Mouse (Mus musculus): ENCODE measurements around the gene 6030468B19Rik. TPM values are rescaled to one million over a fixed set of nuclear protein-coding genes. Genes with fewer than 3 reads are reported as not detected.

The 6030468B19Rik gene
- polyA plus RNA-seq, 1 experiment from 2014 or later: 0.19 TPM

DNA sequence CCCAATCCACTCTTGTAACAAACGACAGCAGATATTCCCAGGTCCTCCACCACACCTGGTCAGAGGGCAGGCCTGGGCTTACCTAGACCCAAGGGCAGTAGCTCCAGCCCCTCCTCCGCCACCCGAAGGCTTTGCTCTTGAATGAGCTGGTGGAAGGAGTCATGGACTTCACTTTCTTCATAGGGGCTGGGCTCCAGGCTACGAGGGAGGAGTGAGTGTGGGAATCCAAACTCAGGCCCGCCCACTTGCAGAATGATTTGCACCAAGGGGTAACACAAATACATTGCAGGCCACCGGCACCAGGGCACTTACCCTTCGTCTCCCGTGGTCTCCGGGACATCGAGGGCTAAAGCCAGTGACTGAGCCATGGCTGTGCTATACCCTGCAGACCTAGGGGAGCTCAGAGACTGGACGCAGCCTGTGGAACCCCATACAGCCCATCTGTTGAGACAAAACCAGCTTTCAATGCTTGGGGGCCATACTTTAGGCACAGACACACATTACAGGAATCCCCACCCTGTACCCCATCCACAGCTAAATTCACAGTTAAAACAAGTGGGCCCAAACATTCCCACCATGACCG lies 18.5 kb upstream of the 6030468B19Rik start:
- WGBS: 57% methylated on average over 12 of the region's 12 CpGs
- no peaks in the 10 kb centered on the region for H3K9me3 ChIP-seq (ENCODE audit: control insufficient read depth, low read length)
- peaks cover 46% of the 10 kb centered on the region for H3K36me3 ChIP-seq (ENCODE audit: control insufficient read depth, insufficient read depth, low read length)
- no peaks in the 10 kb centered on the region for H3K27me3 ChIP-seq (ENCODE audit: control insufficient read depth, insufficient read depth, low read length)
- peak overlapping the region; percentile 100 for H3K4me2 ChIP-seq (ENCODE audit: low read length)
- H3K4me1 ChIP-seq (ENCODE audit: control insufficient read depth in 2 of 2, insufficient read depth in 2 of 2, low read length in 2 of 2): peaks cover 29 to 37% of the 10 kb centered on the region in 2 experiments
- no peak for ATAC-seq (ENCODE audit: insufficient number of reproducible peaks, insufficient read depth, low FRiP score, low read depth)
- H3K27ac ChIP-seq (replicated peaks in 1 of 2; ENCODE audit: control insufficient read depth in 1 of 2, insufficient read depth in 1 of 2, low read depth in 2 of 2, low read length in 2 of 2): peak overlapping the region; percentile 88 to 94
- peak overlapping the region; percentile 51 to 60 for H3K4me3 ChIP-seq (ENCODE audit: control insufficient read depth in 1 of 2, insufficient read depth in 1 of 2, low read depth in 1 of 2, low read length in 2 of 2)
- peak overlapping the region; percentile 85 for H3K9ac ChIP-seq (ENCODE audit: low read length)

DNA sequence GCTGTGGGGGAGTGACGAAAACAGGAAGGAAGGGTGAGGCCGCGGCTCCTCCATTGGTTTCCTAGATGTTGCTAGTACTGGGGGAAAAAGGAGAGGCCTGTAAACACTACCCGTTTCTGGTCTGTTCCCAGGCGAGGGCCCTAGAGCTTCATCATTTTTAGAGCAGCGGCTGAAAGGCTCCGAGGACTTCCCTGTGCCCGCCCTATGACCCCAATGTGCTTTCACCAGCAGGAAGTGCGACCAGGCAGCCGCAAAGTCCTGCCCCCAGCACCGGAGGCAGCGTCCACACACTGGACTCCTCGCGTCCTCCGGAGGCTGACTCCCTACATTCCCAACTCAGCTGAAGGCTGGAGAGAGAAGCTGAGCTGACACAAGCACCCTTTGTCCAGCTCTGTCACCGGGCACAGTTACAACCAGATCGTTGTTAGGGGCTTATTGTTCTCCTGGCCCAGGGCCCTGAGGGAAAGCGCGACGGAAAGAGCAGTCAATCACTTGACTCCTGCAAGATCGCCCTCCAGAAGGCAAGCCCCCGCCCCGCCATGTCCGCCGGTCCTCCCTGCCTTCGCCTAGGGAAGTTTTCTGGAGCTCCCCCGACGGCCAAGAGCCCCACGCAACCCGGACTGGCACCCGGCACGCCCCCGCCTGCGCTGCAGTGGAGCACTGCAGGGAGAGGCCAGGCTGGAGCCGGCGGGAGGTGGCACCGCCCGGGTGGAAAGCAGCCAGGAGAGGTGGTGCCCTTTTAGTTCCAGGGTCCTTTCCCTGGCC lies 17.8 kb upstream of the 6030468B19Rik start:
- Histone ChIP-seq H3K4me3 (ENCODE audit: control insufficient read depth in 1 of 2, insufficient read depth in 1 of 2, low read depth in 1 of 2, low read length in 2 of 2) (peak overlapping the region; percentile 51 to 60), H3K27ac (replicated peaks in 1 of 2; ENCODE audit: control insufficient read depth in 1 of 2, insufficient read depth in 1 of 2, low read depth in 2 of 2, low read length in 2 of 2) (peak overlapping the region; percentile 88 to 94), H3K27me3 (ENCODE audit: control insufficient read depth, insufficient read depth, low read length) (no peaks in the 10 kb centered on the region), H3K9ac (ENCODE audit: low read length) (peak overlapping the region; percentile 85), H3K4me2 (ENCODE audit: low read length) (peak overlapping the region; percentile 100), H3K9me3 (ENCODE audit: control insufficient read depth, low read length) (no peaks in the 10 kb centered on the region), H3K4me1 (ENCODE audit: control insufficient read depth in 2 of 2, insufficient read depth in 2 of 2, low read length in 2 of 2) (peaks cover 29 to 37% of the 10 kb centered on the region in 2 experiments), H3K36me3 (ENCODE audit: control insufficient read depth, insufficient read depth, low read length) (peaks cover 39% of the 10 kb centered on the region)
- WGBS: 4% methylated on average over 38 of the region's 38 CpGs
- ATAC-seq (ENCODE audit: insufficient number of reproducible peaks, insufficient read depth, low FRiP score, low read depth): peak; percentile 7; the same call in 1 of the 2 replicates

DNA sequence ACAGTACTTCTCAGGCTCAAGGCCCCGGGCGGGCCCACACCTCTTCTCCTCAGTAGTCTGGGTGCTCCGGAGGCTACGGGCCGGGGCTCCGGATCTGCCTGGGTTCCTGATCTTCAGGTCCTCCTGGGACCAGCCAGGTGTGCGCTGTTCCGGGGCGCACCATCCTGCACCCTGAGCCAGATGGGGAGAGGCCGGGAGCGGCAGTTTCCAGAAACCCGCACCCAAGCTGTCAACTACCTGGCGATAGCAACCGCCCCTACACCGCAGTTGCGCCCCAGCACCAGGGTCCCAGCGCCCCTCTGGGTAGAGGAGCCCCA lies 17.3 kb upstream of the 6030468B19Rik start:
- Histone ChIP-seq H3K27me3 (ENCODE audit: control insufficient read depth, insufficient read depth, low read length) (no peaks in the 10 kb centered on the region), H3K27ac (replicated peaks in 1 of 2; ENCODE audit: control insufficient read depth in 1 of 2, insufficient read depth in 1 of 2, low read depth in 2 of 2, low read length in 2 of 2) (peak overlapping the region; percentile 88 to 94), H3K4me2 (ENCODE audit: low read length) (peak overlapping the region; percentile 100), H3K36me3 (ENCODE audit: control insufficient read depth, insufficient read depth, low read length) (peaks cover 33% of the 10 kb centered on the region), H3K9ac (ENCODE audit: low read length) (peak overlapping the region; percentile 85), H3K9me3 (ENCODE audit: control insufficient read depth, low read length) (no peaks in the 10 kb centered on the region), H3K4me3 (ENCODE audit: control insufficient read depth in 1 of 2, insufficient read depth in 1 of 2, low read depth in 1 of 2, low read length in 2 of 2) (peak overlapping the region; percentile 51 to 60), H3K4me1 (ENCODE audit: control insufficient read depth in 2 of 2, insufficient read depth in 2 of 2, low read length in 2 of 2) (peaks cover 29 to 37% of the 10 kb centered on the region in 2 experiments)
- ATAC-seq (ENCODE audit: insufficient number of reproducible peaks, insufficient read depth, low FRiP score, low read depth): peak; percentile 3; the same call in 1 of the 2 replicates
- WGBS: 1% methylated on average over 17 of the region's 17 CpGs

DNA sequence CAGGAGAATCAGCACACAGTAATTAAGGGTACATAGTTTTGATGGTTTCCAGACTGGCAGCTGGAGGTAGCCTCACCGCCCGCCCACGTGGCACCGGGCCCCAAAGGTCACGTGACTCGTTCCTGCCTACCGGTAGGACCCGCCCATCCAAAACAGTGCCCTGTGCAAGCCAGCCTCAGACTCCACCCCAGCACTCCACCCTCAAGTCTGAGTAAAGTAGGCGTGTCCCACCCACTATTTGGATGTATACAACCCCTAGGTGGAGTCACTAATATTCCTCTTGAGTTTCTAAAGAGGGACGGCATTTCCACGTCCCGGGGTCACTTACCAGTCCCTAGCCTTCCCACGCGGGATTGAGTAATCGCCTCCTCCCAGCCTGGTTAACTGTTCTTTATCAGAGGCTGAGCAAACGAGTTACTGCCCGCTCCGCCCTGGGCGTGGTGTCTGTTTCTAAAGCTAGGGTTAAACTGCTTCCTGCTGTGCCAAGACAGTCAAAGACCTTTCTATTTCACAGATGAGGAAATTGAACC lies 16.8 kb upstream of the 6030468B19Rik start:
- Histone ChIP-seq H3K4me3 (ENCODE audit: control insufficient read depth in 1 of 2, insufficient read depth in 1 of 2, low read depth in 1 of 2, low read length in 2 of 2) (peak overlapping the region; percentile 51 to 60), H3K9ac (ENCODE audit: low read length) (peak overlapping the region; percentile 85), H3K4me2 (ENCODE audit: low read length) (peak overlapping the region; percentile 100), H3K9me3 (ENCODE audit: control insufficient read depth, low read length) (no peaks in the 10 kb centered on the region), H3K27ac (replicated peaks in 1 of 2; ENCODE audit: control insufficient read depth in 1 of 2, insufficient read depth in 1 of 2, low read depth in 2 of 2, low read length in 2 of 2) (peak overlapping the region; percentile 88 to 94), H3K27me3 (ENCODE audit: control insufficient read depth, insufficient read depth, low read length) (no peaks in the 10 kb centered on the region), H3K4me1 (ENCODE audit: control insufficient read depth in 2 of 2, insufficient read depth in 2 of 2, low read length in 2 of 2) (peaks cover 29 to 37% of the 10 kb centered on the region in 2 experiments), H3K36me3 (ENCODE audit: control insufficient read depth, insufficient read depth, low read length) (peaks cover 29% of the 10 kb centered on the region)
- whole genome bisulfite sequencing: 1% methylated on average over 19 of the region's 19 CpGs
- ATAC-seq (ENCODE audit: insufficient number of reproducible peaks, insufficient read depth, low FRiP score, low read depth): peak; percentile 72

GRCm38 (mm10) chr11:117781199-117781821 lies 16.1 kb upstream of the 6030468B19Rik start:
- ATAC-seq (ENCODE audit: insufficient number of reproducible peaks, insufficient read depth, low FRiP score, low read depth): no peak
- H3K4me3 ChIP-seq (ENCODE audit: control insufficient read depth in 1 of 2, insufficient read depth in 1 of 2, low read depth in 1 of 2, low read length in 2 of 2): peak overlapping the region; percentile 51 to 60
- H3K9me3 ChIP-seq (ENCODE audit: control insufficient read depth, low read length): no peaks in the 10 kb centered on the region
- H3K9ac ChIP-seq (ENCODE audit: low read length): peak overlapping the region; percentile 85
- peak overlapping the region; percentile 74 to 94 for H3K27ac ChIP-seq (replicated peaks in 1 of 2; ENCODE audit: control insufficient read depth in 1 of 2, insufficient read depth in 1 of 2, low read depth in 2 of 2, low read length in 2 of 2)
- H3K36me3 ChIP-seq (ENCODE audit: control insufficient read depth, insufficient read depth, low read length): peaks cover 22% of the 10 kb centered on the region
- WGBS: 8% methylated on average over 18 of the region's 18 CpGs
- H3K4me2 ChIP-seq (ENCODE audit: low read length): peak overlapping the region; percentile 100
- H3K27me3 ChIP-seq (ENCODE audit: control insufficient read depth, insufficient read depth, low read length): no peaks in the 10 kb centered on the region
- peaks cover 29 to 37% of the 10 kb centered on the region in 2 experiments for H3K4me1 ChIP-seq (ENCODE audit: control insufficient read depth in 2 of 2, insufficient read depth in 2 of 2, low read length in 2 of 2)

GRCm38 (mm10) chr11:117781993-117782704 lies 15.3 kb upstream of the 6030468B19Rik start, which contains the start of the genes Tmc8 and Tmc6:
Gene Tmc8 (plus strand): TSS chr11:117782076.
Gene Tmc6 (minus strand): TSS chr11:117782198.
- H3K9me3 ChIP-seq (ENCODE audit: control insufficient read depth, low read length): no peaks in the 10 kb centered on the region
- peak within 1 kb of the TSS; percentile 74 to 94 for H3K27ac ChIP-seq (replicated peaks in 1 of 2; ENCODE audit: control insufficient read depth in 1 of 2, insufficient read depth in 1 of 2, low read depth in 2 of 2, low read length in 2 of 2)
- 29% methylated on average over 24 of the region's 24 CpGs for WGBS
- peak within 1 kb of the TSS; percentile 85 for H3K9ac ChIP-seq (ENCODE audit: low read length)
- peaks cover 29 to 37% of the 10 kb centered on the region in 2 experiments for H3K4me1 ChIP-seq (ENCODE audit: control insufficient read depth in 2 of 2, insufficient read depth in 2 of 2, low read length in 2 of 2)
- ATAC-seq (ENCODE audit: insufficient number of reproducible peaks, insufficient read depth, low FRiP score, low read depth): no peak
- H3K4me3 ChIP-seq (ENCODE audit: control insufficient read depth in 1 of 2, insufficient read depth in 1 of 2, low read depth in 1 of 2, low read length in 2 of 2): peak within 1 kb of the TSS; percentile 51 to 60
- no peaks in the 10 kb centered on the region for H3K27me3 ChIP-seq (ENCODE audit: control insufficient read depth, insufficient read depth, low read length)
- H3K4me2 ChIP-seq (ENCODE audit: low read length): peak within 1 kb of the TSS; percentile 100
- peaks cover 14% of the 10 kb centered on the region for H3K36me3 ChIP-seq (ENCODE audit: control insufficient read depth, insufficient read depth, low read length)

- WGBS: 54% methylated on average over 9 of the region's 9 CpGs
- Histone ChIP-seq H3K9me3 (ENCODE audit: control insufficient read depth, low read length) (no peaks in the 10 kb centered on the region), H3K27ac (replicated peaks in 1 of 2; ENCODE audit: control insufficient read depth in 1 of 2, insufficient read depth in 1 of 2, low read depth in 2 of 2, low read length in 2 of 2) (peak overlapping the region; percentile 65 to 94), H3K4me3 (ENCODE audit: control insufficient read depth in 1 of 2, insufficient read depth in 1 of 2, low read depth in 1 of 2, low read length in 2 of 2) (peak overlapping the region; percentile 44 to 60), H3K27me3 (ENCODE audit: control insufficient read depth, insufficient read depth, low read length) (no peaks in the 10 kb centered on the region), H3K9ac (ENCODE audit: low read length) (peak overlapping the region; percentile 68), H3K4me2 (ENCODE audit: low read length) (peak overlapping the region; percentile 100), H3K4me1 (ENCODE audit: control insufficient read depth in 2 of 2, insufficient read depth in 2 of 2, low read length in 2 of 2) (peaks cover 29 to 37% of the 10 kb centered on the region in 2 experiments), H3K36me3 (ENCODE audit: control insufficient read depth, insufficient read depth, low read length) (peaks cover 9% of the 10 kb centered on the region)
- ATAC-seq (ENCODE audit: insufficient number of reproducible peaks, insufficient read depth, low FRiP score, low read depth): no peak
These were observed 14.8 kb upstream of the 6030468B19Rik start for GRCm38 (mm10) chr11:117782705-117783034.

Measured in heart, embryonic 14.5 days (tissue).